Mouse (Mus musculus): ENCODE results near the gene Vps54.
"Not testable (repeated sequence)": the region's sequence is repeated elsewhere in the genome, so short reads cannot be mapped to it uniquely, and the experiment has no call there.

The Vps54 gene

GRCm38 (mm10) chr11:21241351-21241750 lies 2.3 kb downstream of the Vps54 start:
- DNase-seq (ENCODE audit: low spot score), result no peak

GRCm38 (mm10) chr11:21247203-21247865 lies 8.3 kb downstream of the Vps54 start:
- no peak for DNase-seq (ENCODE audit: low spot score)

DNA sequence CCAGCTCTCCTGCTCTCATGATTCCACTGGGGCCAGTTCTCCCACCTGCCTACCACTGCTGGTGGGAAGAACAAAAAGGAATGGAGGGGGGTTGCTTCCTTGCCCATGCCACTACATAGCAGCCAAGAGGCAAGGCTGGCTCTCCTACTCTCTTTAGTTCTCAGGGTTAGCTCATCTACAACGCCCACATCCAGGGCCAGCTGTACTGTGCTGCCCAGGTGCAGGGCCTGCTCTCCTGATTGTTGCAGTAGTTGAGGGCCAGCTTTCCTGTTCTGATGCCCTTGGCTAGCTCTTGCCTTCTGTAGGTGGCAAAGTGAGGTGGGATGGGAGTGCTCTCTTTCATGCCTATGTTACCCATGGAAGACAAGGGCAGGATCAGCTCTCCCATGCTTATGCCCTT lies 8.9 kb downstream of the Vps54 start:
- no peak for DNase-seq (ENCODE audit: low spot score)

DNA sequence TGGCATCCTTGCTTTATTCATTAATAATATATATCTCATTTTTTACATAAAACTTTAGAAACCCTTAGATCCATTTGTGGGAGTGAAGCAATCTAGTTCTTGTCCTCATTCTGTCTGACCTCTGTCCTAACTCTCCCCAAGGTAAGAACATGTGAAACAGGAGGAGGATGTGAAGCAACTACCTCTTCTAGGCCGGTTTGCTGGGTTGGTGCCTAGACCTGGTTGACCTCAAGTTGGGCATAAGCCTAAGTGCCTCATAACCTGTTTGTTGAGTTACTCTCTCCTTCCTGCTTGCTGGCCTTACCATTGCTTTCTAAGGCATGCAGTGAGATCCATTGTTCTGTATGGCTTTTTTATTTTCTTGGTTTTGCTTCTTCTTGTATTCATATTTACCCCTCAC lies 11.3 kb downstream of the Vps54 start:
- DNase-seq (ENCODE audit: low spot score), result no peak

DNA sequence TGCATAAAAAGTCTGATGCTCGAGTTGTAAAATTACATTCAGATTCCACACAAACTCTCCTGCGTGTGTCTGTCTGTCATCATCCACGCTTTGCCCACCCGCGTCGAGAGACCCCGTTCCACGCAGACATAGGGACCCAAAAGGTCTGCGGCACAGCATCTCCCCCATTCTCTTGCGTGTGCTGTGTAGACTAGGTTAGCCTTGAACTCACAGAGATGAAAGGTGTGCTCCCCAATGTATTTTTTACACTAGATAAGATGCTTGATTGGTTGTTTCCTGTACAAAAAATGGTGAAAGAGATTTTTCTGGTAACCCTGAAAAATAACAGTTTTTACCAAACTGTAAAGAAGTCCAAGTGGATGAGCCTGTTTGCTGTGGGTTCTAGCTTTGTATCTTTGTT lies 19.5 kb downstream of the Vps54 start:
- DNase-seq (ENCODE audit: low spot score), result not testable (repeated sequence)

GRCm38 (mm10) chr11:21265423-21265822 lies 26.3 kb downstream of the Vps54 start:
- no peak for DNase-seq (ENCODE audit: low spot score)

GRCm38 (mm10) chr11:21276151-21276550 lies 37.1 kb downstream of the Vps54 start:
- no peak for DNase-seq (ENCODE audit: low spot score)

GRCm38 (mm10) chr11:21286391-21286790 lies 47.3 kb downstream of the Vps54 start:
- no peak for DNase-seq (ENCODE audit: low spot score)

GRCm38 (mm10) chr11:21288153-21288552 lies 49.1 kb downstream of the Vps54 start:
- not testable (repeated sequence) for DNase-seq (ENCODE audit: low spot score)

- no peak for DNase-seq (ENCODE audit: low spot score)
Observed at GRCm38 (mm10) chr11:21295486-21295885, 56.4 kb downstream of the Vps54 start.

- no peak for DNase-seq (ENCODE audit: low spot score)
Observed at GRCm38 (mm10) chr11:21303619-21304018, 64.5 kb downstream of the Vps54 start.

- no peak for DNase-seq (ENCODE audit: low spot score)
Observed at GRCm38 (mm10) chr11:21307078-21307668, 68.1 kb downstream of the Vps54 start.

DNA sequence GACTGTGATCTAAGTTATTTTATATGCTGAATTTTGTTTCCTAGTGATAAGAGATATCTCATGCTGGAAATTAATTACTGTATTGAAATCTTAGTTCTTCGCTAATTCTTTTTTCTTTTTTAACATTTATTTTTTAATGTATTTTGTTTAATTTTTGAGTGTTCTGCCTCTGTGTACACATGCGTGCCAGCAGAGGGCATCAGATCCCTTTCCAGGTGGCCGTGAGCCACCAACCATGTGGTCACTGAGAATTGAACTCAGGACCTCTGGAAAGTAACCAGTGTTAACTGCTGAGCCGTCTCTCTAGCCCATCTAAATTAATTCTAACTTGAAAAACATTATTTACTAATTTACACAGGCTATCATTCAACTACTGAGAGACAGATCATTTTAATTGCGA lies 69.0 kb downstream of the Vps54 start:
- no peak for DNase-seq (ENCODE audit: low spot score)

GRCm38 (mm10) chr11:21309516-21309915 lies 70.4 kb downstream of the Vps54 start:
- DNase-seq (ENCODE audit: low spot score), result no peak

GRCm38 (mm10) chr11:21313922-21314657 lies 75.0 kb downstream of the Vps54 start:
- peak; percentile 53 for DNase-seq (ENCODE audit: low spot score)

GRCm38 (mm10) chr11:21321577-21321976 lies 82.5 kb downstream of the Vps54 start:
- DNase-seq (ENCODE audit: low spot score), result no peak

GRCm38 (mm10) chr11:21322349-21322748 lies 83.3 kb downstream of the Vps54 start:
- DNase-seq (ENCODE audit: low spot score), result no peak

DNA sequence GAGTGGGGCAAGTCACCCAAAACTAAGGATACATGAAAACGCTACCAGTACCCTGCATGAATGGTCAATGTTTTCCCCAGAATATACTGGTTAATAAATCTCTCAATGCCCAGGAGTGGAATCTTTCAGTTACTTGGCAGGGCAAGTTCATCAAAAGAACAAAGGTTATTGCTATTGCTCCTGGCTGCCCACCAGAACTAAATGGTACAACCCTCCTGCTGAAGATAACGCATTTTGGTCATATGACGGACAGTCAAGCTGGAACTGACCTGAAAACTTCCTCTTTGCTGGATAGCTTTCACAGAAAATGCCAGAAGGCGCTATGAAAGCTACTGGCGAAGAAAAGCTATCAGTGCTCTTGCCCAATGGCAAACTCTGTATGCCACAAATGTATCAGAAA lies 86.7 kb downstream of the Vps54 start:
- DNase-seq (ENCODE audit: low spot score), result no peak

DNA sequence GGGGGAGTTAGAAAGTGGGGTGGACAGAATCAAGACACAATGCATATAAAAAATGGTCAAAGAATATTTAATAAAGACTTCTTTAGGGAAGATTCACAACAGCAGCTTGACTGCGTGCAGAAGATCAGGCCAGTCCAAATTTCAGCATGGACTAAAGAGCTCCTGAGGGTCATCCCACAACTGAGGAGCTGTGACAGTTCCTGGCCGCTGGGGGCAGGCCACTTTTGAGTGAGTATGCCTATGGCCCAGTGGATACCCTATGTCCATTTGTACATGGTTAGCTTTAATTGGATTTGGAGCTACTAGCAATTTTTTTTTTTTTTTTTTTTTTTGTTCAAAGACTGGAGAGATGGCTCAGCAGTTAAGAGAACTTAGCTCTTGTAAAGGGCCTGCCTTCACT lies 87.7 kb downstream of the Vps54 start:
- DNase-seq (ENCODE audit: low spot score), result no peak

DNA sequence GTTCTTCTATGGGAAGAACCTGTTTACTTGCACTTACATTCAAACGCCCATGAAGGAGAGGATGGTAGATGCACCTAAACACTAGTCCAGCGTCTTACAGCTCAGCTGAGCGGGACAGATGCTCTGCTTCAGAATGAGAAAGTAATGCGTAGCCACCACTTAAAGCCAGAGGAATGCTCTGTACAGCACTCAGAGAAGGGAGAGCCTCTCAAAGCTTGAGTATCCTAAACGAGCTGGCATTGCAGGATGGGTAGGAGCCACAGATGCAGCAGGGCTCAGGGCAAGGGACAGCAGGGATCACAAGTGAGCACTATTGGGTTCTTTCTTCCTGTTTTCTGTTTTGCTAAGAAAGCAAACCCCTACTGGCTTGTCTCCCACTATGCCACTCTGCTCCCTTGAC lies 88.4 kb downstream of the Vps54 start:
- no peak for DNase-seq (ENCODE audit: low spot score)

DNA sequence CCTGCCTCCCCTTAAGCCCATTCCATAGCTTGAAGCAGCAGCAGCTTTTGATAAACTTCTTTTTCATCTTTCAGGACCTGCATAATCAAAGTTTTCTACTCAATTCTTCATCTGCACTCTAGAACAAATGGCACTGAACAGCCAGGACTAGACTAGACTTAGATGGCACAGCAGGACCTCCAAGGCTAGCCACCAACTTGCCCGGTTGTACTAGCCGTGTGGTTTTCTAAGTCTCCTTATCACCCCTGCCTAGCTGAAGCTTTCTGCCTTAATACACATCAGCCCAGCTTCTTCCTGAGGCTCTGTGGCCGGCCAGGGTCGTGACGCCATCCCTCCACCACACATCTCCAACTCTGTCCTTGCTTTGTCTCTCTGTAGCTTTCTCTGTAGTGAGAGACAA lies 89.1 kb downstream of the Vps54 start:
- DNase-seq (ENCODE audit: low spot score), result no peak

- no peak for DNase-seq (ENCODE audit: low spot score)
Observed at GRCm38 (mm10) chr11:21332639-21333295, 93.7 kb downstream of the Vps54 start.

- no peak for DNase-seq (ENCODE audit: low spot score)
Observed at GRCm38 (mm10) chr11:21337855-21338254, 98.8 kb downstream of the Vps54 start.
